In genomic region chr10:34208031-34208430, GRCm38 (mm10) we compare ENCODE assay signal across 9 mouse cellular contexts. TPM values are rescaled to one million over a fixed set of nuclear protein-coding genes. Genes with fewer than 3 reads are reported as not detected.
DNase-seq lines count a peak whose midpoint lies in the region; ATAC-seq and TF ChIP-seq lines count a peak whose summit lies in the region.
"Had no signal": no experiment of that assay in that cellular context is flagged by ENCODE, and none has a peak within 500 bp of the region (broad histone marks: within the 10 kb centered on the region; RNA-seq: fewer than 3 reads in every experiment).

No protein-coding gene starts in this region.

- H3K9ac ChIP-seq in lung, embryonic 14.5 days = peak overlapping the region; percentile 86
- peak overlapping the region; percentile 83; the same call in 1 of the 2 replicates for H3K9ac ChIP-seq in forebrain, embryonic 12.5 days
- peak overlapping the region; percentile 88; the same call in 1 of the 2 replicates for H3K9ac ChIP-seq in limb, embryonic 15.5 days

- no peaks in the 10 kb centered on the region for H3K9me3 ChIP-seq in lung, embryonic 14.5 days (ENCODE audit: low read depth, low read length)
- H3K9me3 ChIP-seq in forebrain, embryonic 12.5 days = no peaks in the 10 kb centered on the region
- H3K9me3 ChIP-seq in limb, embryonic 15.5 days = no peaks in the 10 kb centered on the region

- WGBS in lung, embryonic 14.5 days = 5% methylated on average over 13 of the region's 13 CpGs
- 3% methylated on average over 13 of the region's 13 CpGs for WGBS in forebrain, embryonic 12.5 days
- WGBS in limb, embryonic 15.5 days = 6% methylated on average over 13 of the region's 13 CpGs
- 10% methylated on average over 13 of the region's 13 CpGs for WGBS in olfactory bulb, adult 2 months

- peak overlapping the region; percentile 75 for H3K4me2 ChIP-seq in lung, embryonic 14.5 days
- peak overlapping the region; percentile 77 for H3K4me2 ChIP-seq in forebrain, embryonic 12.5 days
- H3K4me2 ChIP-seq in limb, embryonic 15.5 days = peak overlapping the region; percentile 69

- H3K36me3 ChIP-seq in lung, embryonic 14.5 days (ENCODE audit: insufficient read depth) = no peaks in the 10 kb centered on the region
- no peaks in the 10 kb centered on the region for H3K36me3 ChIP-seq in forebrain, embryonic 12.5 days (replicated peaks)
- no peaks in the 10 kb centered on the region for H3K36me3 ChIP-seq in limb, embryonic 15.5 days

- no peak for ATAC-seq in lung, embryonic 14.5 days (ENCODE audit: insufficient read depth)
- ATAC-seq in forebrain, embryonic 12.5 days (ENCODE audit: low FRiP score) = no peak
- no peak for ATAC-seq in limb, embryonic 15.5 days (ENCODE audit: insufficient number of reproducible peaks, low FRiP score, low TSS enrichment, low read depth)

- TF ChIP-seq CTCF in lung, embryonic 14.5 days (IDR thresholded peaks at IDR 0.05; ENCODE audit: low read depth) = no peak
- TF ChIP-seq CTCF in olfactory bulb, adult 2 months (IDR thresholded peaks at IDR 0.05; ENCODE audit: insufficient read depth, low read depth, low read length) = no peak

- TF ChIP-seq POLR2A in olfactory bulb, adult 2 months (IDR thresholded peaks at IDR 0.05; ENCODE audit: insufficient read depth, low read depth, low read length) = no peak

- DNase-seq in lung, embryonic 14.5 days = peak; percentile 48
- DNase-seq in lung, postnatal 14 days = no peak
- no peak for DNase-seq in right cerebral cortex, postnatal 36 days (ENCODE audit: low spot score in 2 of 2)
- no peak for DNase-seq in cerebellum, postnatal 4 days (ENCODE audit: low spot score in 2 of 2)
- DNase-seq in adrenal gland, postnatal 25 days = no peak
- DNase-seq: thymus, postnatal 14 days had no signal

- H3K4me1 ChIP-seq in lung, embryonic 14.5 days (ENCODE audit: insufficient read depth) = no peaks in the 10 kb centered on the region
- H3K4me1 ChIP-seq in forebrain, embryonic 12.5 days = peaks cover 3% of the 10 kb centered on the region; the same call in 1 of the 2 replicates
- H3K4me1 ChIP-seq in limb, embryonic 15.5 days = peaks cover 8% of the 10 kb centered on the region; the same call in 1 of the 2 replicates
- 0 out of 2 replicates have a peak, but pooled peaks cover 3% of the 10 kb centered on the region for H3K4me1 ChIP-seq in olfactory bulb, adult 2 months (ENCODE audit: control insufficient read depth, insufficient read depth, low read length)

- peak overlapping the region; percentile 84 for H3K4me3 ChIP-seq in lung, embryonic 14.5 days (ENCODE audit: low read depth, low read length)
- peak overlapping the region; percentile 69 for H3K4me3 ChIP-seq in forebrain, embryonic 12.5 days (replicated peaks)
- peak overlapping the region; percentile 68 for H3K4me3 ChIP-seq in limb, embryonic 15.5 days
- peak overlapping the region; percentile 82 for H3K4me3 ChIP-seq in olfactory bulb, adult 2 months (ENCODE audit: insufficient read depth, low read depth, low read length)

- H3K27ac ChIP-seq in lung, embryonic 14.5 days (ENCODE audit: low read depth) = peak overlapping the region; percentile 97
- peak overlapping the region; percentile 81; the same call in 1 of the 2 replicates for H3K27ac ChIP-seq in forebrain, embryonic 12.5 days
- H3K27ac ChIP-seq in limb, embryonic 15.5 days = peak overlapping the region; percentile 96
- no peak overlapping the region for H3K27ac ChIP-seq in olfactory bulb, adult 2 months (ENCODE audit: insufficient read depth, low read depth, low read length)

- no peaks in the 10 kb centered on the region for H3K27me3 ChIP-seq in lung, embryonic 14.5 days (ENCODE audit: insufficient read depth, low read length)
- no peaks in the 10 kb centered on the region for H3K27me3 ChIP-seq in forebrain, embryonic 12.5 days
- H3K27me3 ChIP-seq in limb, embryonic 15.5 days = no peaks in the 10 kb centered on the region

RNA-seq across cellular contexts. Expression of gene Dse, which starts 0.5 kb away (rescaled TPM):
- polyA plus RNA-seq in lung, embryonic 14.5 days (2014; fragmentation: Nextera tagmentation; extraction: Ambion mirVana) = 40.9 and 41.4 TPM in 2 replicates
- polyA plus RNA-seq in forebrain, embryonic 12.5 days (2016; fragmentation: Nextera tagmentation; extraction: Ambion mirVana) = 11.2 and 13.4 TPM in 2 replicates
- 35.5 and 39.0 TPM in 2 replicates for polyA plus RNA-seq in limb, embryonic 15.5 days (2015; fragmentation: Nextera tagmentation; extraction: Ambion mirVana)
- polyA plus RNA-seq in olfactory bulb, adult 2 months (2012; ENCODE audit: insufficient read depth, insufficient read length, low replicate concordance, missing spikeins) = not detected in 2 replicates
- total RNA-seq in adrenal gland, postnatal 25 days (2021) = 16.1 and 24.5 TPM in 2 replicates
